26 mouse cellular contexts compared by ENCODE assay signal in the genomic region with DNA sequence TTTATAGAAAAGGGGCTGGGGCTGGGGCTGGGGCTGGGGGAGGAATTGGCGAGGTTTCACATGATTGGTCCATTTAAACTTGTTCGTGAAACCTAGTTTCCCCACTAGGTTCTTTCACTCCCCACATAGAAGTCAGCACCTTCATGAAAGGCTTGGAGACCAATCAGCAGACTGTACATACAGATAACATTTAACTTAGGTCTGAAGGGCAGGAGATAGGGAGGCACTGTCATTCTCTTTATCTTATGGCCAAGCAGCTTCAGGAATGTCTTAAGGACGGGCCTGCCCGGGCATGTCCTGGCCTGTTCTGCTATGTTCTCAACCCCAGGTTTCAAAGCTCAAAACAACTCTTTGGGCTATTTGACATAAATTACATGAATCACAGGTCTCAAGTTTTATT. TPM values are rescaled to one million over a fixed set of nuclear protein-coding genes. Genes with fewer than 3 reads are reported as not detected.
A peak's percentile ranks its signal among the peaks of the same experiment; 100 is the strongest.
DNase-seq lines count a peak whose midpoint lies in the region; ATAC-seq and TF ChIP-seq lines count a peak whose summit lies in the region.
"Not testable (repeated sequence)": the region's sequence is repeated elsewhere in the genome, so short reads cannot be mapped to it uniquely, and the experiment has no call there.
"Had no signal": no experiment of that assay in that cellular context is flagged by ENCODE, and none has a peak within 500 bp of the region (broad histone marks: within the 10 kb centered on the region; RNA-seq: fewer than 3 reads in every experiment).

No protein-coding gene starts in this region.

- not testable (repeated sequence) for TF ChIP-seq POLR2A in MEL (IDR thresholded peaks at IDR 0.05; ENCODE audit: control insufficient read depth in 1 of 2, insufficient read depth in 1 of 2, low read depth in 1 of 2, low read length in 2 of 2, poor library complexity in 1 of 2)

- H3K4me3 ChIP-seq in MEL (ENCODE audit: control insufficient read depth in 1 of 2, insufficient read depth in 1 of 2, low read depth in 2 of 2, low read length in 2 of 2); intestine, postnatal 0 days (ENCODE audit: low read depth, low read length); liver, embryonic 12.5 days; liver, embryonic 15.5 days (replicated peaks): not testable (repeated sequence)

- not testable (repeated sequence) for TF ChIP-seq CTCF in MEL (IDR thresholded peaks at IDR 0.05 in 2 of 3, conservative IDR thresholded peaks at IDR 0.05 in 1 of 3; ENCODE audit: control insufficient read depth in 1 of 3, insufficient read depth in 1 of 3, low read depth in 2 of 3, low read length in 3 of 3, poor library complexity in 1 of 3, severe bottlenecking in 1 of 3); intestine, postnatal 0 days (IDR thresholded peaks at IDR 0.05; ENCODE audit: low read depth)

- peaks cover 12 to 31% of the 10 kb centered on the region in 2 experiments for H3K4me1 ChIP-seq in MEL (ENCODE audit: control insufficient read depth in 1 of 2, insufficient read depth in 2 of 2, low read length in 2 of 2)
- H3K4me1 ChIP-seq in intestine, postnatal 0 days (replicated peaks; ENCODE audit: control insufficient read depth, insufficient read depth, low read length) = not testable (repeated sequence)
- peaks cover 44% of the 10 kb centered on the region for H3K4me1 ChIP-seq in liver, embryonic 12.5 days
- peaks cover 26% of the 10 kb centered on the region for H3K4me1 ChIP-seq in liver, embryonic 15.5 days (replicated peaks)

- 60% methylated on average over 4 of the region's 4 CpGs for WGBS in intestine, postnatal 0 days
- 40% methylated on average over 4 of the region's 4 CpGs for WGBS in liver, embryonic 12.5 days (ENCODE audit: insufficient replicate concordance)
- WGBS in liver, embryonic 15.5 days (ENCODE audit: insufficient replicate concordance) = 35% methylated on average over 4 of the region's 4 CpGs

- not testable (repeated sequence) for H3K4me2 ChIP-seq in intestine, postnatal 0 days (replicated peaks; ENCODE audit: low read depth); liver, embryonic 12.5 days; liver, embryonic 15.5 days

- not testable (repeated sequence) for TF ChIP-seq RAD21 in MEL (IDR thresholded peaks at IDR 0.05; ENCODE audit: low read depth, low read length)

- not testable (repeated sequence) for H3K9ac ChIP-seq in MEL (ENCODE audit: control insufficient read depth, low read depth, low read length, poor library complexity, severe bottlenecking); intestine, postnatal 0 days (ENCODE audit: low read depth, low read length); liver, embryonic 12.5 days; liver, embryonic 15.5 days

- not testable (repeated sequence) for H3K27ac ChIP-seq in MEL (ENCODE audit: control insufficient read depth, low read depth, low read length); intestine, postnatal 0 days (ENCODE audit: low read depth, low read length)
- H3K27ac ChIP-seq in liver, embryonic 12.5 days = peak overlapping the region; percentile 66
- 0 out of 2 replicates have a peak overlapping the region, but pooled peaks have one; percentile 34 for H3K27ac ChIP-seq in liver, embryonic 15.5 days (replicated peaks)

- peaks cover 0 to 22% of the 10 kb centered on the region in 2 experiments; a peak in 2 of 4 replicates for H3K36me3 ChIP-seq in MEL (ENCODE audit: control insufficient read depth in 1 of 2, insufficient read depth in 2 of 2, low read length in 2 of 2)
- H3K36me3 ChIP-seq in intestine, postnatal 0 days (ENCODE audit: control insufficient read depth, insufficient read depth); liver, embryonic 12.5 days; liver, embryonic 15.5 days (replicated peaks): not testable (repeated sequence)

- not testable (repeated sequence) for H3K27me3 ChIP-seq in MEL (ENCODE audit: control insufficient read depth in 1 of 2, insufficient read depth in 2 of 2, low read length in 2 of 2); intestine, postnatal 0 days (replicated peaks; ENCODE audit: control insufficient read depth, insufficient read depth, low read length); liver, embryonic 12.5 days (replicated peaks); liver, embryonic 15.5 days

- not testable (repeated sequence) for DNase-seq in MEL (ENCODE audit: low read depth, low spot score)

- H3K9me3 ChIP-seq in MEL (replicated peaks; ENCODE audit: insufficient read depth, low read length); intestine, postnatal 0 days (ENCODE audit: control insufficient read depth); liver, embryonic 12.5 days (replicated peaks); liver, embryonic 15.5 days (replicated peaks): not testable (repeated sequence)

- TF ChIP-seq EP300 in MEL (IDR thresholded peaks at IDR 0.05; ENCODE audit: low read depth in 1 of 2, low read length in 2 of 2) = not testable (repeated sequence)

- not testable (repeated sequence) for H3K79me2 ChIP-seq in MEL (ENCODE audit: control insufficient read depth, insufficient read depth, low read length, poor library complexity)

- peak; percentile 86 for ATAC-seq in erythroid progenitor cell, adult 5-6 weeks (replicated peaks; ENCODE audit: low FRiP score, poor library complexity, severe bottlenecking)
- peak; percentile 73 for ATAC-seq in intestine, postnatal 0 days
- ATAC-seq in liver, embryonic 12.5 days = peak; percentile 91
- ATAC-seq in liver, embryonic 15.5 days (ENCODE audit: insufficient read depth) = peak; percentile 91
- ATAC-seq in megakaryocyte progenitor cell, adult 5-6 weeks (replicated peaks; ENCODE audit: poor library complexity) = peak; percentile 87

TF ChIP-seq in MEL, 35 proteins besides CTCF, POLR2A, EP300 and RAD21:
- 0 out of 2 replicates have a peak, but pooled peaks have one; percentile 32 for TF ChIP-seq GATA1 (IDR thresholded peaks at IDR 0.05; ENCODE audit: low read depth, low read length)

RNA-seq across cellular contexts. Expression of a gene that starts 17.5 kb away (rescaled TPM):
- total RNA-seq in MEL (2012; rRNA removed) = 39.6 and 41.1 TPM in 2 replicates
- polyA plus RNA-seq in MEL (2012; ENCODE audit: insufficient read depth in 1 of 2, insufficient read length in 2 of 2, low read depth in 1 of 2, low replicate concordance in 2 of 2, missing spikeins in 1 of 2) = 10 to 100 TPM in 1 of 2 experiments, not detected in 1; 61.7 TPM
- 23.8 and 32.3 TPM in 2 replicates for total RNA-seq in erythroid progenitor cell, adult 5-6 weeks (2015; ENCODE audit: low replicate concordance)
- 29.5 and 35.8 TPM in 2 replicates for total RNA-seq in erythroid progenitor cell, adult 5-6 weeks (2017; ENCODE audit: low replicate concordance)
- 136 and 172 TPM in 2 replicates for polyA plus RNA-seq in intestine, postnatal 0 days (2015; fragmentation: Nextera tagmentation; extraction: Ambion mirVana)
- 159 and 163 TPM in 2 replicates for polyA plus RNA-seq in liver, embryonic 12.5 days (2016; fragmentation: Nextera tagmentation; extraction: Ambion mirVana)
- polyA plus RNA-seq in liver, embryonic 15.5 days (2015; fragmentation: Nextera tagmentation; extraction: Ambion mirVana) = 158 and 181 TPM in 2 replicates
- 56.2 and 64.7 TPM in 2 replicates for total RNA-seq in megakaryocyte progenitor cell, adult 5-6 weeks (2015)
- 64.8 and 71.9 TPM in 2 replicates for total RNA-seq in megakaryocyte progenitor cell, adult 5-6 weeks (2017)

RNA-seq across cellular contexts. Expression of a gene that starts 31.0 kb away (rescaled TPM):
- not detected in 2 replicates for total RNA-seq in MEL (2012; rRNA removed)
- polyA plus RNA-seq in MEL (2012; ENCODE audit: insufficient read depth in 1 of 2, insufficient read length in 2 of 2, low read depth in 1 of 2, low replicate concordance in 2 of 2, missing spikeins in 1 of 2) = not detected
- not detected in 2 replicates for total RNA-seq in erythroid progenitor cell, adult 5-6 weeks (2015; ENCODE audit: low replicate concordance)
- total RNA-seq in erythroid progenitor cell, adult 5-6 weeks (2017; ENCODE audit: low replicate concordance) = not detected in 2 replicates
- not detected in 2 replicates for polyA plus RNA-seq in intestine, postnatal 0 days (2015; fragmentation: Nextera tagmentation; extraction: Ambion mirVana)
- not detected in 2 replicates for polyA plus RNA-seq in liver, embryonic 12.5 days (2016; fragmentation: Nextera tagmentation; extraction: Ambion mirVana)
- polyA plus RNA-seq in liver, embryonic 15.5 days (2015; fragmentation: Nextera tagmentation; extraction: Ambion mirVana) = not detected in 2 replicates
- total RNA-seq in megakaryocyte progenitor cell, adult 5-6 weeks (2015) = not detected in 2 replicates
- total RNA-seq in megakaryocyte progenitor cell, adult 5-6 weeks (2017) = not detected in 2 replicates
- total RNA-seq: adrenal gland, adult 8-10 months; adrenal gland, postnatal 25 days; CH12.LX; gastrocnemius, adult 8-10 months; gastrocnemius, postnatal 25 days; heart, adult 18-20 months; heart, postnatal 10 days; heart, postnatal 36 days had no signal
- polyA plus RNA-seq: activated CD4-positive, CD25-positive, alpha-beta regulatory T cell, adult 4 months; brain, embryonic 14.5 days; embryonic facial prominence, embryonic 11.5 days; embryonic facial prominence, embryonic 14.5 days; forebrain, embryonic 12.5 days; forebrain, embryonic 15.5 days; gonadal fat pad, adult 2 months; heart, embryonic 12.5 days; heart, embryonic 15.5 days; hindbrain, embryonic 10.5 days; hindbrain, embryonic 13.5 days; hindbrain, embryonic 16.5 days had no signal

RNA-seq across cellular contexts. Expression of a gene that starts 31.1 kb away (rescaled TPM):
- 0.58 and 0.72 TPM in 2 replicates for total RNA-seq in MEL (2012; rRNA removed)
- under 1 TPM in 1 of 2 experiments, not detected in 1; 0.84 TPM for polyA plus RNA-seq in MEL (2012; ENCODE audit: insufficient read depth in 1 of 2, insufficient read length in 2 of 2, low read depth in 1 of 2, low replicate concordance in 2 of 2, missing spikeins in 1 of 2)
- total RNA-seq in erythroid progenitor cell, adult 5-6 weeks (2015; ENCODE audit: low replicate concordance) = not detected in 2 replicates
- total RNA-seq in erythroid progenitor cell, adult 5-6 weeks (2017; ENCODE audit: low replicate concordance) = not detected in 2 replicates
- 0.04 and 0.05 TPM in 2 replicates for polyA plus RNA-seq in intestine, postnatal 0 days (2015; fragmentation: Nextera tagmentation; extraction: Ambion mirVana)
- polyA plus RNA-seq in liver, embryonic 12.5 days (2016; fragmentation: Nextera tagmentation; extraction: Ambion mirVana) = 0.05 TPM in 1 of 2 replicates, not detected in the other
- polyA plus RNA-seq in liver, embryonic 15.5 days (2015; fragmentation: Nextera tagmentation; extraction: Ambion mirVana) = 0.06 TPM in 1 of 2 replicates, not detected in the other
- total RNA-seq in megakaryocyte progenitor cell, adult 5-6 weeks (2015) = 0.05 TPM in 1 of 2 replicates, not detected in the other
- total RNA-seq in megakaryocyte progenitor cell, adult 5-6 weeks (2017) = 0.07 TPM in 1 of 2 replicates, not detected in the other
- total RNA-seq: adrenal gland, postnatal 25 days; CH12.LX; gastrocnemius, adult 8-10 months; gastrocnemius, postnatal 25 days; heart, adult 18-20 months; heart, postnatal 10 days; heart, postnatal 36 days had no signal
- polyA plus RNA-seq: brain, embryonic 14.5 days; embryonic facial prominence, embryonic 14.5 days; forebrain, embryonic 12.5 days; forebrain, embryonic 15.5 days; heart, embryonic 12.5 days; hindbrain, embryonic 10.5 days; hindbrain, embryonic 13.5 days had no signal

RNA-seq across cellular contexts. Expression of a gene that starts 56.6 kb away (rescaled TPM):
- not detected in 2 replicates for total RNA-seq in MEL (2012; rRNA removed)
- under 1 TPM in 1 of 2 experiments, not detected in 1; 0.04 TPM for polyA plus RNA-seq in MEL (2012; ENCODE audit: insufficient read depth in 1 of 2, insufficient read length in 2 of 2, low read depth in 1 of 2, low replicate concordance in 2 of 2, missing spikeins in 1 of 2)
- 1.4 TPM in 1 of 2 replicates, not detected in the other for total RNA-seq in erythroid progenitor cell, adult 5-6 weeks (2015; ENCODE audit: low replicate concordance)
- total RNA-seq in erythroid progenitor cell, adult 5-6 weeks (2017; ENCODE audit: low replicate concordance) = 1.7 TPM in 1 of 2 replicates, not detected in the other
- 0.10 TPM in 1 of 2 replicates, not detected in the other for polyA plus RNA-seq in intestine, postnatal 0 days (2015; fragmentation: Nextera tagmentation; extraction: Ambion mirVana)
- polyA plus RNA-seq in liver, embryonic 12.5 days (2016; fragmentation: Nextera tagmentation; extraction: Ambion mirVana) = 0.07 TPM in 1 of 2 replicates, not detected in the other
- polyA plus RNA-seq in liver, embryonic 15.5 days (2015; fragmentation: Nextera tagmentation; extraction: Ambion mirVana) = not detected in 2 replicates
- total RNA-seq in megakaryocyte progenitor cell, adult 5-6 weeks (2015) = 0.46 TPM in 1 of 2 replicates, not detected in the other
- total RNA-seq in megakaryocyte progenitor cell, adult 5-6 weeks (2017) = not detected in 2 replicates
- total RNA-seq: adrenal gland, adult 8-10 months; adrenal gland, postnatal 25 days; gastrocnemius, adult 8-10 months; gastrocnemius, postnatal 25 days; heart, adult 18-20 months; heart, postnatal 10 days had no signal
- polyA plus RNA-seq: brain, embryonic 14.5 days; embryonic facial prominence, embryonic 11.5 days; forebrain, embryonic 12.5 days; forebrain, embryonic 15.5 days; heart, embryonic 12.5 days; heart, embryonic 15.5 days; hindbrain, embryonic 10.5 days; hindbrain, embryonic 13.5 days had no signal
